Mouse (Mus musculus): ENCODE measurements around the gene Cdc42ep5.
A peak's percentile ranks its signal among the peaks of the same experiment; 100 is the strongest.

The Cdc42ep5 gene

GRCm38 (mm10) chr7:4146241-4147180 is 18.1 kb downstream of the Cdc42ep5 start:
- DNase-seq (ENCODE audit: low spot score in 2 of 2): peak in 1 of 2 experiments; percentile 47

- DNase-seq (ENCODE audit: low spot score in 2 of 2): peak; percentile 65 to 70
Measured at GRCm38 (mm10) chr7:4145552-4146190, 19.0 kb downstream of the Cdc42ep5 start.

GRCm38 (mm10) chr7:4144766-4145551 is 19.7 kb downstream of the Cdc42ep5 start:
- peak in 1 of 2 experiments; percentile 31 for DNase-seq (ENCODE audit: low spot score in 2 of 2)

GRCm38 (mm10) chr7:4144046-4144445 is 20.6 kb downstream of the Cdc42ep5 start:
- peak in 1 of 2 experiments; percentile 32 for DNase-seq (ENCODE audit: low spot score in 2 of 2)

- peak in 1 of 2 experiments; percentile 26 for DNase-seq (ENCODE audit: low spot score in 2 of 2)
Measured at GRCm38 (mm10) chr7:4143506-4143905, 21.2 kb downstream of the Cdc42ep5 start.

- peak in 1 of 2 experiments; percentile 29 for DNase-seq (ENCODE audit: low spot score in 2 of 2)
Measured at GRCm38 (mm10) chr7:4142796-4143445, 21.7 kb downstream of the Cdc42ep5 start.

GRCm38 (mm10) chr7:4141648-4142325 is 22.9 kb downstream of the Cdc42ep5 start:
- peak; percentile 7 to 29 for DNase-seq (ENCODE audit: low spot score in 2 of 2)

- peak in 1 of 2 experiments; percentile 28 for DNase-seq (ENCODE audit: low spot score in 2 of 2)
Measured at GRCm38 (mm10) chr7:4139391-4139790, 25.3 kb downstream of the Cdc42ep5 start.

GRCm38 (mm10) chr7:4138671-4139070 is 26.0 kb downstream of the Cdc42ep5 start:
- DNase-seq (ENCODE audit: low spot score in 2 of 2): peak in 1 of 2 experiments; percentile 33

- DNase-seq (ENCODE audit: low spot score in 2 of 2): no peak
Measured at GRCm38 (mm10) chr7:4138181-4138580, 26.5 kb downstream of the Cdc42ep5 start.

- DNase-seq (ENCODE audit: low spot score in 2 of 2): peak; percentile 19 to 41
Measured at GRCm38 (mm10) chr7:4137746-4138145, 26.9 kb downstream of the Cdc42ep5 start.

GRCm38 (mm10) chr7:4136771-4137531 is 27.7 kb downstream of the Cdc42ep5 start, which contains the start of gene Leng8:
Leng8 (plus strand) TSS chr7:4137039.
- DNase-seq (ENCODE audit: low spot score in 2 of 2): peak; percentile 99 to 100

- DNase-seq (ENCODE audit: low spot score in 2 of 2): no peak
Measured at GRCm38 (mm10) chr7:4136404-4136770, 28.3 kb downstream of the Cdc42ep5 start.

GRCm38 (mm10) chr7:4134911-4135310 is 29.7 kb downstream of the Cdc42ep5 start:
- peak in 1 of 2 experiments; percentile 18 for DNase-seq (ENCODE audit: low spot score in 2 of 2)

GRCm38 (mm10) chr7:4132998-4133397 is 31.7 kb downstream of the Cdc42ep5 start:
- no peak for DNase-seq (ENCODE audit: low spot score in 2 of 2)

- DNase-seq (ENCODE audit: low spot score in 2 of 2): peak; percentile 55 to 69
Measured at GRCm38 (mm10) chr7:4132581-4132980, 32.1 kb downstream of the Cdc42ep5 start.

- no peak for DNase-seq (ENCODE audit: low spot score in 2 of 2)
Measured at GRCm38 (mm10) chr7:4131964-4132363, 32.7 kb downstream of the Cdc42ep5 start.

GRCm38 (mm10) chr7:4130686-4131452 is 33.8 kb downstream of the Cdc42ep5 start:
- peak; percentile 87 to 89 for DNase-seq (ENCODE audit: low spot score in 2 of 2)

- peak in 1 of 2 experiments; percentile 31 for DNase-seq (ENCODE audit: low spot score in 2 of 2)
Measured at GRCm38 (mm10) chr7:4128860-4129259, 35.8 kb downstream of the Cdc42ep5 start.
